Mouse (Mus musculus) CH12.LX (cell line): ENCODE measurements around the gene Gcfc2. TPM values are rescaled to one million over a fixed set of nuclear protein-coding genes. Genes with fewer than 3 reads are reported as not detected.
A peak's percentile ranks its signal among the peaks of the same experiment; 100 is the strongest.

Experiments used
- DNase-seq: peaks from one replicate; pipeline ENCODE4 v3.0.0-alpha.2; 2013; ENCODE audit errors: extremely low read depth
- H3K27ac ChIP-seq: 2 replicates; pipeline ENCODE4 v1.5.1; 2012; ENCODE audit warnings: low read depth, mild to moderate bottlenecking, control low read depth, moderate library complexity; ENCODE audit not compliant: insufficient read depth
- H3K27me3 ChIP-seq: replicated peaks from 2 replicates; pipeline ENCODE3; 2012; ENCODE audit warnings: inconsistent platforms
- H3K36me3 ChIP-seq, 2 experiments: replicated peaks in 1 of 2; 2 replicates each; pipeline versions ENCODE3 to v1.6.1; 2012; ENCODE audit warnings: inconsistent platforms in 1 of 2, low read length in 1 of 2, mild to moderate bottlenecking in 1 of 2, mixed read lengths in 1 of 2, moderate library complexity in 1 of 2; ENCODE audit not compliant: control insufficient read depth in 1 of 2, insufficient read depth in 1 of 2
- H3K4me1 ChIP-seq, 2 experiments: 2 replicates each; pipeline ENCODE4 v1.6.1; 2012; ENCODE audit warnings: inconsistent platforms in 1 of 2, moderate library complexity in 1 of 2; ENCODE audit not compliant: insufficient read depth in 2 of 2, control insufficient read depth in 1 of 2
- H3K4me2 ChIP-seq: 2 replicates; pipeline ENCODE4 v1.6.1; 2012; ENCODE audit warnings: low read depth, mild to moderate bottlenecking, control low read depth; ENCODE audit not compliant: poor library complexity, insufficient read depth, severe bottlenecking
- H3K4me3 ChIP-seq, 3 experiments: fragments of 150-350 bp in 1 of 3; sonication (generic) in 1 of 3; replicated peaks in 1 of 3; 2 replicates each; pipeline versions ENCODE3 to v1.5.1; 2011 to 2012; ENCODE audit warnings: low read depth in 2 of 3, low read length in 2 of 3, mild to moderate bottlenecking in 2 of 3, moderate library complexity in 2 of 3, control low read depth in 1 of 3, improper control_type of control experiment in 1 of 3, inconsistent platforms in 1 of 3, mixed read lengths in 1 of 3; ENCODE audit not compliant: poor library complexity in 1 of 3
- H3K79me2 ChIP-seq: replicated peaks from 2 replicates; pipeline ENCODE4 v1.6.1; 2012; ENCODE audit warnings: mild to moderate bottlenecking, moderate library complexity; ENCODE audit not compliant: control insufficient read depth, poor library complexity, insufficient read depth, severe bottlenecking; ENCODE audit errors: extremely low read depth
- H3K9ac ChIP-seq: 2 replicates; pipeline ENCODE4 v1.6.1; 2012; ENCODE audit warnings: low read depth, mild to moderate bottlenecking, control low read depth, moderate library complexity; ENCODE audit not compliant: insufficient read depth
- H3K9me3 ChIP-seq: replicated peaks from 2 replicates; pipeline ENCODE3; 2012; ENCODE audit warnings: low read length, inconsistent platforms, mixed read lengths
- ETS1 ChIP-seq: conservative IDR thresholded peaks from 2 replicates; pipeline ENCODE4 v1.6.1; 2012; ENCODE audit warnings: low read depth, mild to moderate bottlenecking, inconsistent platforms, low read length, improper control_type of control experiment, moderate library complexity
- IRF4 ChIP-seq: IDR thresholded peaks from 2 replicates; pipeline ENCODE4 v1.6.1; 2014; ENCODE audit warnings: low read depth, mild to moderate bottlenecking, inconsistent platforms, low read length, improper control_type of control experiment
- MAFK ChIP-seq: IDR thresholded peaks from 2 replicates; pipeline ENCODE4 v1.6.1; 2011; ENCODE audit warnings: low read length, improper control_type of control experiment; ENCODE audit not compliant: insufficient replicate concordance
- MAX ChIP-seq: IDR thresholded peaks from 2 replicates; pipeline ENCODE4 v1.6.1; 2011; ENCODE audit warnings: low read length, improper control_type of control experiment
- MAZ ChIP-seq: IDR thresholded peaks from 2 replicates; pipeline ENCODE4 v1.6.1; 2012; ENCODE audit warnings: low read depth, mild to moderate bottlenecking, inconsistent platforms, low read length, improper control_type of control experiment, moderate library complexity
- MEF2A ChIP-seq: IDR thresholded peaks from 2 replicates; pipeline ENCODE4 v1.6.1; 2014; ENCODE audit warnings: low read depth, mild to moderate bottlenecking, inconsistent platforms, low read length, improper control_type of control experiment, borderline replicate concordance
- NRF1 ChIP-seq: IDR thresholded peaks from 2 replicates; pipeline ENCODE4 v1.6.1; 2014; ENCODE audit warnings: low read depth, mild to moderate bottlenecking, inconsistent platforms, low read length, improper control_type of control experiment, moderate library complexity
- POLR2AphosphoS2 ChIP-seq: IDR thresholded peaks from 2 replicates; pipeline ENCODE4 v1.6.1; 2011; ENCODE audit warnings: low read depth, low read length, improper control_type of control experiment
- RAD21 ChIP-seq: IDR thresholded peaks from 2 replicates; pipeline ENCODE4 v1.6.1; 2011; ENCODE audit warnings: low read depth, mild to moderate bottlenecking, low read length, improper control_type of control experiment, moderate library complexity
- SMC3 ChIP-seq: IDR thresholded peaks from 2 replicates; pipeline ENCODE4 v1.6.1; 2011; ENCODE audit warnings: low read depth, low read length, improper control_type of control experiment
- UBTF ChIP-seq: IDR thresholded peaks from 2 replicates; pipeline ENCODE4 v1.6.1; 2012; ENCODE audit warnings: low read depth, mild to moderate bottlenecking, inconsistent platforms, low read length, improper control_type of control experiment, moderate library complexity
- ZMIZ1 ChIP-seq: IDR thresholded peaks from 2 replicates; pipeline ENCODE4 v1.6.1; 2012; ENCODE audit warnings: low read depth, mild to moderate bottlenecking, inconsistent platforms, low read length, improper control_type of control experiment
- ZNF384 ChIP-seq: IDR thresholded peaks from 2 replicates; pipeline ENCODE4 v1.6.1; 2012; ENCODE audit warnings: low read depth, low read length, improper control_type of control experiment, inconsistent platforms
- dilution Hi-C: fragments of 300-500 bp; cut with MboI; formaldehyde crosslinking; loops from 2 replicates; pipeline ENCODE4 v1.14.3; 2020; ENCODE audit warnings: low sequenced_read_pairs; ENCODE audit not compliant: extremely low pct_unique_long_range_greater_than_20kb, extremely low pct_ligation_motif_present
- in situ Hi-C: fragments of 300-500 bp; cut with MboI; formaldehyde crosslinking; loops from 3 replicates; pipeline ENCODE4 v1.14.3; 2019; ENCODE audit warnings: low sequenced_read_pairs, low pct_ligation_motif_present, low pct_unique_long_range_greater_than_20kb, mixed read lengths
- polyA plus RNA-seq: library from polyadenylated mRNA; unstranded; fragments of >175 nt; gene quantifications from 2 replicates; pipeline ENCODE4 v1.2.1, GENCODE M21; 2012; ENCODE audit warnings: low read depth; ENCODE audit not compliant: insufficient read length
- total RNA-seq, 2 experiments: library from RNA; depleted of rRNA; stranded (reverse); fragments of 300-350 nt in 1 of 2; fragments of >200 nt in 1 of 2; gene quantifications; 2 replicates each; pipeline ENCODE4 v1.2.3; 2012 to 2014

The Gcfc2 gene
- total and polyA plus RNA-seq, 3 experiments: 11.3 to 15.4 (median 14.6) TPM

DNA sequence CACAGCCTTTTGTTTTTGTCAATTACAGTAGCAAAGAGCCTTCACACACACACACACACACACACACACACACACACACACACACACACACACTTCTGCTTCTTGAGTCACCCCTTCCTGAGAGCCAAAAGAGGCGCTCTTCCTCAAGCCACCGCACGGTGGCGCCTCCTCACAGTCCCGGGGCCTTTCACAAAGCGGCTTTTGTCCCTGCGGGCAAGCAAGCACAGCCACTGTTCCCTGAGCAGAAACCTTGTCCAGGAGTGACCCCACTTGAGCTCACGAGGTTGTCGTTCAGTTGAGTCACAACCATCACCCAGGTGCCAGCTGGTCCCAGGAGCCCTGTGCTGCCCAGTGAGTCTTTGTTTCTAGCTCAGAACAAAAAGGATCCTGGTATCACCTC is 63.5 kb downstream of the Gcfc2 start (continued):
- TF ChIP-seq UBTF: no peak
- no peak for TF ChIP-seq MAFK
- peak; percentile 70 for TF ChIP-seq SMC3
- no peak for TF ChIP-seq NRF1
- TF ChIP-seq MEF2A: 0 out of 2 replicates have a peak, but pooled peaks have one; percentile 12
- no peak for TF ChIP-seq ETS1
- TF ChIP-seq MAZ: no peak

GRCm38 (mm10) chr6:81987580-81987979 is 64.1 kb downstream of the Gcfc2 start:
- no peaks in the 10 kb centered on the region for H3K4me1 ChIP-seq
- dilution Hi-C loops: no loop called here
- H3K27ac ChIP-seq: no peak overlapping the region
- no peak overlapping the region for H3K4me2 ChIP-seq
- H3K4me3 ChIP-seq: no peak overlapping the region
- H3K9me3 ChIP-seq: peaks cover 7% of the 10 kb centered on the region
- TF ChIP-seq MAX (no peak), ZMIZ1 (no peak), IRF4 (no peak)
- TF ChIP-seq, all 38 proteins: peak for 0
- in situ Hi-C loops: loop anchor here (5.0 kb wide), 1 partner anchor 130 kb away; no protein-coding TSS in a partner anchor
- no peak overlapping the region for H3K9ac ChIP-seq
- no peaks in the 10 kb centered on the region for H3K36me3 ChIP-seq
- no peaks in the 10 kb centered on the region for H3K79me2 ChIP-seq
- DNase-seq: no peak
- peaks cover 36% of the 10 kb centered on the region for H3K27me3 ChIP-seq

DNA sequence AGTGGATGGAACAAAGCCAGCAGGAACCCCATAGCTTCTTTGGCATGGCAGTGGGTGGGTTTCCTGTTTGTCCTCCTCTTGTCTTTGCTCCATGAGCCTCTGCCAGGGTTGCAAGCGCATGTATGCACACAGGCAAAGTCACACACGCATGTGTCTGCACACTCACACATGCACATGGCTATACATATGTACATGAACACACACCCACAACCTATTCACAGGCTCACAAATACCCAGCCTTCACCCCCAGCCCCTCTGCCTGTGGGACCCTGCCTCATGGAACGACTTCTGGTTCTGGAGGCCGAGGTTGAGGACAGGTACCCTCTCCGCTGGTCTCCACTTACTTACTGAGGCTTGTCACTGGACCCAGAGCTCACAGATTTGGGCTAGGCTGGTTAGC is 64.9 kb downstream of the Gcfc2 start:
- Histone ChIP-seq H3K4me2 (no peak overlapping the region), H3K4me1 (no peaks in the 10 kb centered on the region), H3K9me3 (peaks cover 7% of the 10 kb centered on the region), H3K4me3 (no peak overlapping the region), H3K9ac (no peak overlapping the region), H3K79me2 (no peaks in the 10 kb centered on the region), H3K27ac (no peak overlapping the region), H3K27me3 (peaks cover 32% of the 10 kb centered on the region), H3K36me3 (no peaks in the 10 kb centered on the region)
- dilution Hi-C loops (no loop called here), in situ Hi-C loops (loop anchor here (5.0 kb wide), 1 partner anchor 129 kb away; no protein-coding TSS in a partner anchor)
- no peak for DNase-seq
- TF ChIP-seq ZNF384: no peak
- no peak for TF ChIP-seq POLR2AphosphoS2
- TF ChIP-seq MAFK: no peak
- no peak for TF ChIP-seq RAD21
